Mouse (Mus musculus): ENCODE results near the gene Trim21.

Gene Trim21

GRCm38 (mm10) chr7:102564999-102565997 lies at the start of gene Trim21:
TSS of gene Trim21 (minus strand) at chr7:102565486.
- peak; percentile 37 to 71 for DNase-seq

- no peak for DNase-seq
These were observed 32.2 kb upstream of the Trim21 start, which contains the start of gene Olfr552 for GRCm38 (mm10) chr7:102597378-102598031. TSS of gene Olfr552 (plus strand) at chr7:102597770.

- no peak for DNase-seq
These were observed 26.5 kb upstream of the Trim21 start, which contains the start of gene Olfr551 for GRCm38 (mm10) chr7:102591786-102592185. TSS of gene Olfr551 (minus strand) at chr7:102591886.

- no peak for DNase-seq
These were observed 10.7 kb upstream of the Trim21 start for GRCm38 (mm10) chr7:102575998-102576397.

GRCm38 (mm10) chr7:102573174-102573830 lies 8.0 kb upstream of the Trim21 start:
- DNase-seq, result no peak

- no peak for DNase-seq
These were observed 5.9 kb upstream of the Trim21 start, which contains the start of gene Olfr550 for GRCm38 (mm10) chr7:102571142-102571541. TSS of gene Olfr550 (plus strand) at chr7:102571442.

- no peak for DNase-seq
These were observed 933 bp upstream of the Trim21 start for GRCm38 (mm10) chr7:102566219-102566618.

- DNase-seq, result no peak
These were observed 12.0 kb downstream of the Trim21 start for GRCm38 (mm10) chr7:102553279-102553678.

GRCm38 (mm10) chr7:102549570-102549969 lies 15.7 kb downstream of the Trim21 start, which contains the start of gene Olfr549:
TSS of gene Olfr549 (plus strand) at chr7:102549870.
- DNase-seq, result no peak

- DNase-seq, result no peak
These were observed 24.0 kb downstream of the Trim21 start for GRCm38 (mm10) chr7:102541251-102541650.

- DNase-seq, result no peak
These were observed 24.7 kb downstream of the Trim21 start, which contains the start of gene Olfr548-ps1 for GRCm38 (mm10) chr7:102540596-102540995. TSS of gene Olfr548-ps1 (plus strand) at chr7:102540896.

GRCm38 (mm10) chr7:102534449-102534848 lies 30.8 kb downstream of the Trim21 start, which contains the start of gene Olfr547:
TSS of gene Olfr547 (plus strand) at chr7:102534749.
- DNase-seq, result no peak

- no peak for DNase-seq
These were observed 36.2 kb downstream of the Trim21 start for GRCm38 (mm10) chr7:102529052-102529451.

- peak; percentile 22 to 38 for DNase-seq
These were observed 48.3 kb downstream of the Trim21 start for GRCm38 (mm10) chr7:102517051-102517335.

- DNase-seq, result peak; percentile 64 to 74
These were observed 48.8 kb downstream of the Trim21 start for GRCm38 (mm10) chr7:102516261-102517050.

GRCm38 (mm10) chr7:102514144-102514543 lies 51.1 kb downstream of the Trim21 start:
- no peak for DNase-seq

- peak; percentile 92 to 96 for DNase-seq
These were observed 52.4 kb downstream of the Trim21 start for GRCm38 (mm10) chr7:102512814-102513435.

- DNase-seq, result no peak
These were observed 53.4 kb downstream of the Trim21 start for GRCm38 (mm10) chr7:102511927-102512326.

- DNase-seq, result no peak
These were observed 55.6 kb downstream of the Trim21 start for GRCm38 (mm10) chr7:102509726-102510125.

GRCm38 (mm10) chr7:102508666-102509065 lies 56.6 kb downstream of the Trim21 start:
- DNase-seq, result no peak

GRCm38 (mm10) chr7:102508066-102508465 lies 57.2 kb downstream of the Trim21 start:
- DNase-seq, result no peak
